Mouse (Mus musculus) thymus, adult 2 months (tissue): Measurements from ENCODE around the gene Lrriq1. TPM values are rescaled to one million over a fixed set of nuclear protein-coding genes. Genes with fewer than 3 reads are reported as not detected.

ENCODE experiments used
- DNase-seq: peaks from one replicate; pipeline ENCODE4 v3.0.0; 2021
- H3K27ac ChIP-seq: fragments of 200-500 bp; 2 replicates; pipeline ENCODE4 v1.5.1; 2012; ENCODE audit warnings: low read length, control low read depth; ENCODE audit not compliant: control insufficient read depth, insufficient read depth
- H3K27me3 ChIP-seq: fragments of 200-500 bp; 2 replicates; pipeline ENCODE4 v1.6.1; 2012; ENCODE audit warnings: mild to moderate bottlenecking, low read length, moderate library complexity, mixed read lengths; ENCODE audit not compliant: control insufficient read depth, insufficient read depth
- H3K36me3 ChIP-seq: fragments of 200-500 bp; 2 replicates; pipeline ENCODE4 v1.6.1; 2012; ENCODE audit warnings: mild to moderate bottlenecking, low read length, moderate library complexity; ENCODE audit not compliant: control insufficient read depth, insufficient read depth
- H3K4me1 ChIP-seq: fragments of 200-500 bp; replicated peaks from 2 replicates; pipeline ENCODE4 v1.6.1; 2012; ENCODE audit warnings: low read length; ENCODE audit not compliant: control insufficient read depth, insufficient read depth
- H3K4me3 ChIP-seq: fragments of 200-500 bp; 2 replicates; pipeline ENCODE4 v1.5.1; 2012; ENCODE audit warnings: mild to moderate bottlenecking, low read length, control low read depth, moderate library complexity; ENCODE audit not compliant: control insufficient read depth, insufficient read depth
- CTCF ChIP-seq: fragments of 200-500 bp; IDR thresholded peaks from 2 replicates; pipeline ENCODE4 v1.5.1; 2012; ENCODE audit warnings: mild to moderate bottlenecking, control low read depth, low read length, moderate library complexity, borderline replicate concordance; ENCODE audit not compliant: control insufficient read depth, poor library complexity, insufficient read depth; ENCODE audit errors: extremely low read depth
- POLR2A ChIP-seq: fragments of 200-500 bp; IDR thresholded peaks from 2 replicates; pipeline ENCODE4 v1.6.1; 2012; ENCODE audit warnings: mild to moderate bottlenecking, low read length, control low read depth, moderate library complexity; ENCODE audit not compliant: control insufficient read depth, poor library complexity, insufficient read depth; ENCODE audit errors: extremely low read depth
- WGBS: fragments of 180-500 bp; shearing (Covaris S2); methylation state at CpG from one replicate; pipeline ENCODE4 v1.1.7; 2018; 5-methylcytosine and 5-hydroxymethylcytosine counted together
- polyA plus RNA-seq: library from polyadenylated mRNA; depleted of rRNA; stranded (reverse); fragments of >200 nt; gene quantifications from 2 replicates; pipeline ENCODE4 v1.2.3, GENCODE M21; 2012; rRNA removed

Gene Lrriq1
- polyA plus RNA-seq, 1 experiment, result 0.15 TPM

GRCm38 (mm10) chr10:103000902-103001301, 235.2 kb downstream of the Lrriq1 start:
- H3K4me3 ChIP-seq, result no peak overlapping the region
- H3K4me1 ChIP-seq, result no peaks in the 10 kb centered on the region
- no peak overlapping the region for H3K27ac ChIP-seq
- no peaks in the 10 kb centered on the region for H3K36me3 ChIP-seq
- no peak for DNase-seq
- TF ChIP-seq CTCF, result no peak
- TF ChIP-seq POLR2A, result no peak
- WGBS, result 30% methylated on average over 8 of the region's 8 CpGs
- H3K27me3 ChIP-seq, result no peaks in the 10 kb centered on the region

GRCm38 (mm10) chr10:102999584-102999983, 236.5 kb downstream of the Lrriq1 start:
- no peak for DNase-seq
- no peaks in the 10 kb centered on the region for H3K4me1 ChIP-seq
- no peaks in the 10 kb centered on the region for H3K36me3 ChIP-seq
- no peak overlapping the region for H3K27ac ChIP-seq
- H3K27me3 ChIP-seq, result no peaks in the 10 kb centered on the region
- H3K4me3 ChIP-seq, result no peak overlapping the region
- TF ChIP-seq POLR2A (no peak), CTCF (no peak)

Other genes starting within 250 kb of the Lrriq1 start
- gene Alx1, start 206.1 kb downstream of the Lrriq1 start, polyA plus RNA-seq, result 0.10 TPM in 1 of 2 replicates, not detected in the other
- 0.09 TPM in 1 of 2 replicates, not detected in the other for gene Slc6a15, start 131.5 kb upstream of the Lrriq1 start, polyA plus RNA-seq